Mouse (Mus musculus): Measurements from ENCODE around the gene Lum. TPM values are rescaled to one million over a fixed set of nuclear protein-coding genes. Genes with fewer than 3 reads are reported as not detected.

Gene Lum
- polyA plus RNA-seq, 1 experiment from 2014 or later: 106 TPM

DNA sequence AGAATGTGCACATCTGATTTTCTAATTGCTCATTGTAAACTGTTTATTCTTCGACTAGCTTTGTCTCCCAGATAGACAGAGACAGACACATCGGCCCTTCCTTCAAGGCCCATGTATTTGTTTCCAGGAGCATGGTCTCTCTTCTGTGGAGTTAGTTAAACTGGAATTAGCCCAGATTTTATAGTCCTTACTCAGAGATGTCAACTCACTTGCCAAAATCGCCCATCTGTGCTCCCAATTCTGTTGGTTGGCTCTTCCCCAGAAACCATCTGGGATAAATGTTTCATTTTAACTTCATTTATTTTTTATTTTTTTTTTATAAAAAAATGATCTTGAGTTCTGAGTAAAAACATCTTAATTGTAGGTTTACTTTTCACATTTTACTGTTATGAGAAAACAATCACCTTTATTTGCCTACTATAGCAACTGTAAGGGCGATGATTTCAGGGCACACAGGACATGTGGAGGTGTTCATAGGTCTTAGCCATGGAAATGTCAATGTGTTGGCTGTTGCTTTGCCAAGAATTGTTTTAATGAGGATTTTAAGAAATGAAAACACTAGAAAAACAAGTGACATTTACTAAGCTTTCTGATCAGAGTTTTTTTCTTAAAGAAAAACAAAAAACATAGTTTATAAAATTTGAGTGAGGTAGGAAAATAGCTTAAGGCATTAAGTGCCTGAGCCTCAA lies 17.8 kb downstream of the Lum start:
- no peaks in the 10 kb centered on the region for H3K9me3 ChIP-seq (replicated peaks; ENCODE audit: control insufficient read depth, low read length)
- no peak overlapping the region for H3K27ac ChIP-seq (replicated peaks; ENCODE audit: low read depth, low read length)
- H3K27me3 ChIP-seq (ENCODE audit: control insufficient read depth, insufficient read depth, low read length): no peaks in the 10 kb centered on the region
- no peaks in the 10 kb centered on the region for H3K4me1 ChIP-seq (ENCODE audit: control insufficient read depth, insufficient read depth, low read length)
- 89% methylated on average over 4 of the region's 4 CpGs for WGBS
- H3K9ac ChIP-seq (replicated peaks; ENCODE audit: low read length): no peak overlapping the region
- H3K4me2 ChIP-seq (ENCODE audit: low read depth, low read length): no peak overlapping the region
- ATAC-seq (replicated peaks; ENCODE audit: insufficient number of reproducible peaks, low FRiP score, low TSS enrichment, low read depth): no peak
- no peak for DNase-seq (ENCODE audit: low spot score)
- H3K36me3 ChIP-seq (replicated peaks; ENCODE audit: control insufficient read depth, insufficient read depth, low read depth, low read length): no peaks in the 10 kb centered on the region
- H3K4me3 ChIP-seq (ENCODE audit: low read depth, low read length): no peak overlapping the region

DNA sequence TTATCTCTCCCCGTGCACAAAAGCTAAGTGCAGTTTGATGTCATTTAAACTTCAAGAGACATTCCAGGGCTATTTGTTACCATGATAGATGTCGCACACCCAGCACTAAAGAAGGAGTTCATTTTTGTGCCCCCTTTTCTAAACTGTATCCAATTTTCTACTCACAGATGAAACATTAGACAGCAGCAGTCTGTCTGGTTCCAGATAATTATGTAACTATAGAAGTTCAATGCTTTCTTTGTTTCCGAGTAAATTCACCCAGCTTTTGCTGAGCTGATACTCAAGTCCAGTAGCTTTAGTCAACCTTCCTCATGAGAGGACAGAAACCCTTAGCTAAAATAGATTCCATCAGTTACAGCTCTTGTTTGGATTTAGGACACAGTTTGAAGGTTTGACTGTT lies 19.2 kb downstream of the Lum start:
- WGBS: 23% methylated on average over 3 of the region's 3 CpGs
- Histone ChIP-seq H3K4me2 (ENCODE audit: low read depth, low read length) (no peak overlapping the region), H3K27me3 (ENCODE audit: control insufficient read depth, insufficient read depth, low read length) (no peaks in the 10 kb centered on the region), H3K27ac (replicated peaks; ENCODE audit: low read depth, low read length) (0 out of 2 replicates have a peak overlapping the region, but pooled peaks have one; percentile 0), H3K4me3 (ENCODE audit: low read depth, low read length) (no peak overlapping the region), H3K9me3 (replicated peaks; ENCODE audit: control insufficient read depth, low read length) (no peaks in the 10 kb centered on the region), H3K4me1 (ENCODE audit: control insufficient read depth, insufficient read depth, low read length) (no peaks in the 10 kb centered on the region), H3K36me3 (replicated peaks; ENCODE audit: control insufficient read depth, insufficient read depth, low read depth, low read length) (no peaks in the 10 kb centered on the region), H3K9ac (replicated peaks; ENCODE audit: low read length) (no peak overlapping the region)
- ATAC-seq (replicated peaks; ENCODE audit: insufficient number of reproducible peaks, low FRiP score, low TSS enrichment, low read depth) (no peak), DNase-seq (ENCODE audit: low spot score) (peak; percentile 49)

DNA sequence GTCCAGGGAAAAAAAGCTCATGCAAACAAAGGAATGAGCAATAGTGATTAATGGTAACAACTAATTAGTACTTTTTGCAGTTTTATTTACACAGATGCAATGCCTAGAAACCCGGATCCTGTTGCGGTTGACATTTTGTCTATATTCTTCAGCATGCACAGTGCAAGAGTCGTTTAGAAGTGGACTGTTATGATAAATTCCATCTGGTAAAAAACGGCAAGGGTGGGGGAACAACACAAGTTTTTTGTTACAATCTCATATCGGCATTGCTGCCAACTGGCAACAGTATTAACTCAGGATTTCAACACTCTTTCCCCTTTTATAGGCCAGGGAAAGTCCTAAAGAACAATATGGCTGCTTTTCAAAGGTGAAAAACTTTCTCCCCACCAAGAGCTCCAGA lies 22.2 kb downstream of the Lum start:
- 73% methylated on average over 5 of the region's 5 CpGs for WGBS
- Histone ChIP-seq H3K9me3 (replicated peaks; ENCODE audit: control insufficient read depth, low read length) (no peaks in the 10 kb centered on the region), H3K4me1 (ENCODE audit: control insufficient read depth, insufficient read depth, low read length) (no peaks in the 10 kb centered on the region), H3K9ac (replicated peaks; ENCODE audit: low read length) (no peak overlapping the region), H3K27ac (replicated peaks; ENCODE audit: low read depth, low read length) (no peak overlapping the region), H3K36me3 (replicated peaks; ENCODE audit: control insufficient read depth, insufficient read depth, low read depth, low read length) (no peaks in the 10 kb centered on the region), H3K27me3 (ENCODE audit: control insufficient read depth, insufficient read depth, low read length) (no peaks in the 10 kb centered on the region), H3K4me3 (ENCODE audit: low read depth, low read length) (no peak overlapping the region), H3K4me2 (ENCODE audit: low read depth, low read length) (no peak overlapping the region)
- no peak for DNase-seq (ENCODE audit: low spot score)
- ATAC-seq (replicated peaks; ENCODE audit: insufficient number of reproducible peaks, low FRiP score, low TSS enrichment, low read depth): no peak

DNA sequence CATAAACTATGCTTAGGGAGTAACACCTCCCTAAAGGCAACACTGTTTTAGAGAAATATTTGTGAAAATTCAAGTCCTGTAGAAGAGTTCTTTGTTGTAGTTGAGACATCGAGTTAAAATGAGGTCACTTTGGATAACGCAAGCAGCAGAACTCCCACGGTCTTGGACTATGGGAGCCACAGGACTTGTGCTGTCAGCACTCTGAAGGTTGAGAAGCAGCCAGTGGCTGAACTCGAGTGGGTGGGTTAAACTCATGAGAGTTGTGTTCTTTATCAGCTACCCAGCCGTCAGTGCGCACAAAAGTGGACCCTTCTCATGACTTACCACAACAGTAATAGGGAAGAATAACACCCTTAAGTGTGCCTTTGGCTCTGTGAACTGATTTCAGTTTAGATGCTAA lies 24.6 kb downstream of the Lum start:
- Histone ChIP-seq H3K36me3 (replicated peaks; ENCODE audit: control insufficient read depth, insufficient read depth, low read depth, low read length) (no peaks in the 10 kb centered on the region), H3K27me3 (ENCODE audit: control insufficient read depth, insufficient read depth, low read length) (no peaks in the 10 kb centered on the region), H3K9ac (replicated peaks; ENCODE audit: low read length) (no peak overlapping the region), H3K4me3 (ENCODE audit: low read depth, low read length) (no peak overlapping the region), H3K4me2 (ENCODE audit: low read depth, low read length) (no peak overlapping the region), H3K4me1 (ENCODE audit: control insufficient read depth, insufficient read depth, low read length) (no peaks in the 10 kb centered on the region), H3K9me3 (replicated peaks; ENCODE audit: control insufficient read depth, low read length) (no peaks in the 10 kb centered on the region), H3K27ac (replicated peaks; ENCODE audit: low read depth, low read length) (no peak overlapping the region)
- WGBS: 89% methylated on average over 6 of the region's 6 CpGs
- DNase-seq (ENCODE audit: low spot score) (no peak), ATAC-seq (replicated peaks; ENCODE audit: insufficient number of reproducible peaks, low FRiP score, low TSS enrichment, low read depth) (no peak)

DNA sequence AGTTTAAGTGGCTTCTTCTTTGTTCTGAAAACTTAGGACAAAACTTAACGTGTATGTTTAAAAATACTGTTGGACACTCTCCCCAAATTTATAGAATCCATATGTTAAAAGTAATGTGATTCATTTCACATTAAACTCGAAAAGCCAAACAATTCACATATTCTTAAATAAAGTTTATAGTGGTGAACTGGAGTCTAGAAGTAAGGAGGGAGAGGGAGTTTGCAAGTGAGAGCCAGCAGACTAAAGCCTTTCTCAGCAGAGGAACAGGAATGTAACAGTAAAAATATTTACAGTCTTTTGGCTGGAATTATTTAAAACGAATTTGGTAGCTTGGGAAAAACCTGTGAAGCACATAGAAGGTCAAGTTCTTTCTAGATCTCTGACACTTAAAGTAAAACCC lies 26.1 kb downstream of the Lum start:
- 41% methylated on average over 3 of the region's 3 CpGs for WGBS
- H3K9me3 ChIP-seq (replicated peaks; ENCODE audit: control insufficient read depth, low read length): no peaks in the 10 kb centered on the region
- H3K27me3 ChIP-seq (ENCODE audit: control insufficient read depth, insufficient read depth, low read length): no peaks in the 10 kb centered on the region
- no peak overlapping the region for H3K9ac ChIP-seq (replicated peaks; ENCODE audit: low read length)
- no peak overlapping the region for H3K4me2 ChIP-seq (ENCODE audit: low read depth, low read length)
- no peak overlapping the region for H3K4me3 ChIP-seq (ENCODE audit: low read depth, low read length)
- no peaks in the 10 kb centered on the region for H3K4me1 ChIP-seq (ENCODE audit: control insufficient read depth, insufficient read depth, low read length)
- DNase-seq (ENCODE audit: low spot score) (no peak), ATAC-seq (replicated peaks; ENCODE audit: insufficient number of reproducible peaks, low FRiP score, low TSS enrichment, low read depth) (no peak)
- H3K36me3 ChIP-seq (replicated peaks; ENCODE audit: control insufficient read depth, insufficient read depth, low read depth, low read length): no peaks in the 10 kb centered on the region
- no peak overlapping the region for H3K27ac ChIP-seq (replicated peaks; ENCODE audit: low read depth, low read length)

DNA sequence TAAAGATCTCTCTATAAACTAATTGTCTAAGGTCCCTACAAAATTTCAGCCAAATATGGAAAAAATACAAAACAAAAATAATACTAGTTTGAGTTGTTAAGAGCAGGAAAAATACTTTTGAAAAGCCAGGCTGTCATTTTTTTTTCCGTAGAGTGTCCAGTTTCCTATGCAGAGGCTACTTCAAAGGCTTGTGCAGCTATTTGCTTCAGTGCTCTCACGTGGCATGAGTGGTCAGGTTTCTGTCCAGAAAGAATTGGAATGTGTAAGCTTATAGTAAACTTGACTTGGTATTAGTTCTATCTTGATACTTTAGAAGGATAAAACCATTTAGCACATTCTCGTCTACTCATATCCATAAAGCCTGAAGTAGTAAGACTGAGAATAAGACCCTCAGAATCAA lies 26.8 kb downstream of the Lum start:
- Histone ChIP-seq H3K9ac (replicated peaks; ENCODE audit: low read length) (no peak overlapping the region), H3K27me3 (ENCODE audit: control insufficient read depth, insufficient read depth, low read length) (no peaks in the 10 kb centered on the region), H3K9me3 (replicated peaks; ENCODE audit: control insufficient read depth, low read length) (no peaks in the 10 kb centered on the region), H3K4me2 (ENCODE audit: low read depth, low read length) (no peak overlapping the region), H3K4me3 (ENCODE audit: low read depth, low read length) (no peak overlapping the region), H3K27ac (replicated peaks; ENCODE audit: low read depth, low read length) (no peak overlapping the region), H3K36me3 (replicated peaks; ENCODE audit: control insufficient read depth, insufficient read depth, low read depth, low read length) (no peaks in the 10 kb centered on the region), H3K4me1 (ENCODE audit: control insufficient read depth, insufficient read depth, low read length) (no peaks in the 10 kb centered on the region)
- 52% methylated on average over 3 of the region's 3 CpGs for WGBS
- ATAC-seq (replicated peaks; ENCODE audit: insufficient number of reproducible peaks, low FRiP score, low TSS enrichment, low read depth): no peak
- peak; percentile 52 for DNase-seq (ENCODE audit: low spot score)

DNA sequence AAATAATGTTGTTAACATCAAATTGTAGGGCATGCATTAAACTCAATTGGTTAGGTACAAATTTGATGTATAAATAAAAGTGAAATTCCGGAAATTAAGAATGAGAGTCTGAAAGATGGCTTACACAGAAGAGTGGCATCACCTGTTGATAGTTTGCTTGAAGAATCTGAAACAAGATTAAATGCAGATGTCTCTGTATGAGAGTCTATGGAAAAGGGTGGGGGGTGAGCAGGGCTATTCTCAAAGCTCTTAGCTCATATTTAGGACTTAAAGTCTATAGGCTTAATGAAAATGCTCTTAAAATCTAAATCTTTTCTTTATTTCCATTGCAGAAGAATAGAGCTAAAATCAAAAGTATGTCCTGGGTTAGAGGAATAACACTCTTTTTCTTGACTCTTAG lies 30.8 kb downstream of the Lum start:
- Histone ChIP-seq H3K4me2 (ENCODE audit: low read depth, low read length) (no peak overlapping the region), H3K4me3 (ENCODE audit: low read depth, low read length) (no peak overlapping the region), H3K9me3 (replicated peaks; ENCODE audit: control insufficient read depth, low read length) (no peaks in the 10 kb centered on the region), H3K27ac (replicated peaks; ENCODE audit: low read depth, low read length) (no peak overlapping the region), H3K36me3 (replicated peaks; ENCODE audit: control insufficient read depth, insufficient read depth, low read depth, low read length) (no peaks in the 10 kb centered on the region), H3K4me1 (ENCODE audit: control insufficient read depth, insufficient read depth, low read length) (no peaks in the 10 kb centered on the region), H3K9ac (replicated peaks; ENCODE audit: low read length) (no peak overlapping the region), H3K27me3 (ENCODE audit: control insufficient read depth, insufficient read depth, low read length) (no peaks in the 10 kb centered on the region)
- WGBS: 54% methylated on average over 1 of the region's 1 CpGs
- ATAC-seq (replicated peaks; ENCODE audit: insufficient number of reproducible peaks, low FRiP score, low TSS enrichment, low read depth): no peak
- peak; percentile 63 for DNase-seq (ENCODE audit: low spot score)

DNA sequence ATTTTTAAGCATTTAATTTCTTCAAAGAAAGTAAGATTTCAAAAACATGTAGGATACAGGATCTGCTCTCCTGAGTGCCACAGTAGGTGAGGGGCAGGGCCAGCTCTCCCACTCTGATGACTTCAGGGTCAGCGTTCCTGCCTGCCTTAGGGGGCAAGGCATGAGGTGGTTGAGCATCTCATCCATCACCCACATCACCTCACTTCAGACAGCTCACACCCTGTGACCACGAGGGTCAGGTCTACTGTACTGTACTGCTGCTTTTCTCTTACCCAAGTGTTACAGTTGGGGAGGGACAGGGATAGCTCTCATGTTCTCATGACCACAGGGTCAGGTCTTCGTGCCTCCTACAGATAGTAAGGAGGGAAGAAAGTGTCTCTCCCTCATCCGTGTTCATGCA lies 36.8 kb downstream of the Lum start:
- Histone ChIP-seq H3K36me3 (replicated peaks; ENCODE audit: control insufficient read depth, insufficient read depth, low read depth, low read length) (no peaks in the 10 kb centered on the region), H3K4me3 (ENCODE audit: low read depth, low read length) (no peak overlapping the region), H3K4me1 (ENCODE audit: control insufficient read depth, insufficient read depth, low read length) (no peaks in the 10 kb centered on the region), H3K9me3 (replicated peaks; ENCODE audit: control insufficient read depth, low read length) (no peaks in the 10 kb centered on the region), H3K4me2 (ENCODE audit: low read depth, low read length) (no peak overlapping the region), H3K27ac (replicated peaks; ENCODE audit: low read depth, low read length) (no peak overlapping the region), H3K9ac (replicated peaks; ENCODE audit: low read length) (no peak overlapping the region), H3K27me3 (ENCODE audit: control insufficient read depth, insufficient read depth, low read length) (no peaks in the 10 kb centered on the region)
- no peak for DNase-seq (ENCODE audit: low spot score)
- 81% methylated on average over 4 of the region's 4 CpGs for WGBS
- 0 out of 2 replicates have a peak, but pooled peaks have one; percentile 23 for ATAC-seq (replicated peaks; ENCODE audit: insufficient number of reproducible peaks, low FRiP score, low TSS enrichment, low read depth)
